Mouse (Mus musculus) E14TG2a.4 (cell line): ENCODE data around the gene Gm9639.
"Not testable (repeated sequence)": the region's sequence is repeated elsewhere in the genome, so short reads cannot be mapped to it uniquely, and the experiment has no call there.

Experiments
- CTCF ChIP-seq: conservative IDR thresholded peaks from 2 replicates; pipeline ENCODE4 v1.5.1; 2014; ENCODE audit warnings: low read length
- NANOG ChIP-seq: IDR thresholded peaks from 2 replicates; pipeline ENCODE4 v1.6.1; 2014; ENCODE audit warnings: borderline replicate concordance, low read length, mixed read lengths
- POU5F1 ChIP-seq: IDR thresholded peaks from 2 replicates; pipeline ENCODE4 v1.6.1; 2014; ENCODE audit warnings: low read length, borderline replicate concordance

DNA sequence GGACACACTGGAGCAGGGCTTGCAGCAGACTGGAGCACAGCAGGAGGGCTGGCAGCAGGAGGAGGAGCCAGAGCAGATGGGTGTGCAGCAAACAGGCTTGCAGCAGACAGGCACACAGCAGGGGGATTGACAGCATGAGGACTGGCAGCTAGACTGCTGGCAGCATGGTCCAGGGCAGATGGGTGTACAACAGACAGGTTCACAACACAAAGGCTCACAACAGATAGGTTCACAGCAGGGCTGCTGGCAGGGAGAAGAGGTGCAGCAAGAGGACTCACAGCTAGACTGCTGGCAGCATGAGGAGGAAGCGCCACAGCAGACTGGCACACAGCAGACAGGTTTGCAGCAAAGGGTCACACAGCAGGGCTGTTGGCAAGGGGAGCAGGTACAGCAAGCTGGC, 44.2 kb downstream of the Gm9639 start:
- not testable (repeated sequence) for TF ChIP-seq CTCF, NANOG, POU5F1
